Mouse (Mus musculus): ENCODE measurements around the gene Srd5a2.

GRCm38 (mm10) chr17:74017649-74018048 is 30.1 kb downstream of the Srd5a2 start:
- TF ChIP-seq POLR2A (IDR thresholded peaks at IDR 0.05; ENCODE audit: borderline replicate concordance, low read depth, low read length): no peak
- TF ChIP-seq CTCF (IDR thresholded peaks at IDR 0.05; ENCODE audit: low read depth, low read length): no peak

Data from bone marrow macrophage, adult 2 months (primary cell).